Mouse (Mus musculus) 416B (cell line): ENCODE measurements at regions not wholly inside any gene's neighbourhood (a gene's known extent, or its start where the extent isn't known, plus 50 kb on each side); places are given as distances from the start of the nearest gene placed in this dataset.
A peak's percentile ranks its signal among the peaks of the same experiment; 100 is the strongest.

ENCODE experiments used
- DNase-seq: peaks from one replicate; pipeline ENCODE4 v3.0.0; 2011; ENCODE audit warnings: low read depth

DNA sequence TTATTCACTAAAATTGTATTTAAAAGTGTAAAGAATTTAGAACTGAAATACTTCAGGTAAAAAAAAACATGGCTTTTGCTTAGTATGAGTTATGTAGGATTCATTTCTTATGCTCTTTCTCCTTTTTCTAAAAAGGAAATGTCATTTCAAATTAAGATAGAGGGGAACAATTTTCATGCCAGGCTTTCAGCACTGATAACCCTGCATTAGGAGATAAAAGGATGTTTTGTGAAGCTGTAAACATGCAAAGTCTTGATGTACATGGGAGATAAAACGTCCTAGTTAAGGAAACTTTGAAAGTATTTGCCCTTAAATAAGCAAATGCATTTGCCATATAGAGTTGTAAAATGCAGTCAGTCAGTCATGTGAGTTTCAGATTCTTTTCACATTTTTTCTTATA is 1923.7 kb downstream of the Hace1 start:
- no peak for DNase-seq

DNA sequence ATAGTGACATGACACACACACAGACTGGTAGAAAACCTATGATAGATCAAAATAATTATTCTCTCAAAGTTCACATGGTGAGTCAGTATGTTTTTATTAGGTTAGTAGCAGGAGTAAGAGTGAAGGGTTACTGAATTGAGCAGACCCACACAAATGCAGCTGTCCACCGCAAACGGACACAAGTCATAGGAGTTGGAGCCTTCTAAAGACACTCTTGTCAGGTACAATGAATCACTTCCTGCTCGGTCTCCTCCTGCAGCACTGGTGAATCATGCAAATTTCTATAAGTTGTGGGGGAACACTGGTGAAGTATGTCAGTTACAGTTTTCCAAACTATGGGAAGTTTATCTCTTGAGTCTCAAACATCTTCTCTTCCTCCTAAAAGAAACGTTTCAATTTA is 1931.6 kb downstream of the Hace1 start:
- peak; percentile 67 for DNase-seq

- DNase-seq, result no peak
Measured at GRCm38 (mm10) chr10:47509858-47510257, 1932.2 kb downstream of the Hace1 start.

- DNase-seq, result no peak
Measured at GRCm38 (mm10) chr10:47517801-47518200, 1940.2 kb downstream of the Hace1 start.

- DNase-seq, result no peak
Measured at GRCm38 (mm10) chr10:47566449-47567079, 1988.9 kb downstream of the Hace1 start.
